Mouse (Mus musculus) bone marrow, adult 2 months (tissue): ENCODE measurements around the gene Ss18l1. TPM values are rescaled to one million over a fixed set of nuclear protein-coding genes. Genes with fewer than 3 reads are reported as not detected.

Experiments used
- H3K27ac ChIP-seq: fragments of 200-500 bp; 2 replicates; pipeline ENCODE4 v1.5.1; 2012; ENCODE audit warnings: low read depth, mild to moderate bottlenecking, control low read depth, inconsistent platforms, low read length; ENCODE audit not compliant: control insufficient read depth, poor library complexity, insufficient read depth
- H3K4me1 ChIP-seq: fragments of 200-500 bp; 2 replicates; pipeline ENCODE4 v1.6.1; 2011; ENCODE audit warnings: low read length; ENCODE audit not compliant: control insufficient read depth, insufficient read depth
- H3K4me3 ChIP-seq: fragments of 200-500 bp; replicated peaks from 2 replicates; pipeline ENCODE3; 2011; ENCODE audit warnings: mild to moderate bottlenecking, low read depth, low read length, control low read depth; ENCODE audit not compliant: control insufficient read depth
- CTCF ChIP-seq: fragments of 200-500 bp; IDR thresholded peaks from 2 replicates; pipeline ENCODE4 v1.5.1; 2011; ENCODE audit warnings: low read length, control low read depth; ENCODE audit not compliant: control insufficient read depth, insufficient read depth
- POLR2A ChIP-seq: fragments of 200-500 bp; IDR thresholded peaks from 2 replicates; pipeline ENCODE4 v1.6.1; 2011; ENCODE audit warnings: low read depth, mild to moderate bottlenecking, control low read depth, low read length, borderline replicate concordance; ENCODE audit not compliant: control insufficient read depth
- WGBS: fragments of 180-500 bp; shearing (Covaris S2); methylation state at CpG from one replicate; pipeline ENCODE4 v1.1.7; 2018; 5-methylcytosine and 5-hydroxymethylcytosine counted together
- polyA plus RNA-seq: library from polyadenylated mRNA; stranded (reverse); fragments of >200 nt; gene quantifications from 2 replicates; pipeline ENCODE4 v1.2.4, GENCODE M21; 2011; ENCODE audit warnings: low replicate concordance; ENCODE audit not compliant: missing spikeins, insufficient read depth, insufficient read length

The Ss18l1 gene
- polyA plus RNA-seq, 1 experiment = 1.9 TPM

GRCm38 (mm10) chr2:180042858-180043515 is 678 bp downstream of the Ss18l1 start:
- under 1% methylated on average over 66 of the region's 66 CpGs for WGBS
- TF ChIP-seq POLR2A (no peak), CTCF (no peak)

GRCm38 (mm10) chr2:180045283-180045682 is 3.0 kb downstream of the Ss18l1 start:
- TF ChIP-seq CTCF = peak; percentile 50
- TF ChIP-seq POLR2A = no peak
- Histone ChIP-seq H3K27ac (no peak overlapping the region), H3K4me3 (no peak overlapping the region), H3K4me1 (peaks cover 1% of the 10 kb centered on the region; the same call in 1 of the 2 replicates)
- 49% methylated on average over 4 of the region's 4 CpGs for WGBS

More at GRCm38 (mm10) chr2:180042858-180043515, 678 bp downstream of the Ss18l1 start:
- peak overlapping the region; percentile 93 for H3K27ac ChIP-seq
- H3K4me3 ChIP-seq = peak overlapping the region; percentile 92
- peaks cover 1% of the 10 kb centered on the region; the same call in 1 of the 2 replicates for H3K4me1 ChIP-seq

GRCm38 (mm10) chr2:180047580-180047979 is 5.3 kb downstream of the Ss18l1 start:
- Histone ChIP-seq H3K4me1 (peaks cover 1% of the 10 kb centered on the region; the same call in 1 of the 2 replicates), H3K27ac (no peak overlapping the region), H3K4me3 (no peak overlapping the region)
- WGBS = 73% methylated on average over 3 of the region's 3 CpGs
- TF ChIP-seq CTCF (no peak), POLR2A (no peak)

GRCm38 (mm10) chr2:180047980-180048635 is 5.8 kb downstream of the Ss18l1 start:
- WGBS = 87% methylated on average over 18 of the region's 18 CpGs
- Histone ChIP-seq H3K4me3 (no peak overlapping the region), H3K4me1 (peaks cover 1% of the 10 kb centered on the region; the same call in 1 of the 2 replicates), H3K27ac (no peak overlapping the region)
- TF ChIP-seq CTCF (no peak), POLR2A (no peak)

GRCm38 (mm10) chr2:180050986-180051385 is 8.7 kb downstream of the Ss18l1 start:
- no peak for TF ChIP-seq POLR2A
- TF ChIP-seq CTCF = peak; percentile 92
- 23% methylated on average over 5 of the region's 5 CpGs for WGBS
- Histone ChIP-seq H3K4me3 (no peak overlapping the region), H3K4me1 (no peaks in the 10 kb centered on the region), H3K27ac (no peak overlapping the region)

- Histone ChIP-seq H3K4me3 (no peak overlapping the region), H3K4me1 (no peaks in the 10 kb centered on the region), H3K27ac (no peak overlapping the region)
- WGBS = 91% methylated on average over 14 of the region's 14 CpGs
- no peak for TF ChIP-seq POLR2A
- peak; percentile 34; the same call in 1 of the 2 replicates for TF ChIP-seq CTCF
Observed at GRCm38 (mm10) chr2:180051986-180052733, 9.9 kb downstream of the Ss18l1 start.

GRCm38 (mm10) chr2:180053001-180053400 is 10.7 kb downstream of the Ss18l1 start:
- WGBS = 91% methylated on average over 9 of the region's 9 CpGs
- H3K27ac ChIP-seq = no peak overlapping the region
- H3K4me3 ChIP-seq = no peak overlapping the region
- H3K4me1 ChIP-seq = no peaks in the 10 kb centered on the region
- TF ChIP-seq POLR2A = no peak
- TF ChIP-seq CTCF = no peak

- Histone ChIP-seq H3K4me1 (no peaks in the 10 kb centered on the region), H3K27ac (no peak overlapping the region), H3K4me3 (no peak overlapping the region)
- 89% methylated on average over 11 of the region's 11 CpGs for WGBS
- TF ChIP-seq POLR2A (no peak), CTCF (no peak)
Observed at GRCm38 (mm10) chr2:180063338-180064131, 21.2 kb downstream of the Ss18l1 start.
